Mouse (Mus musculus): Measurements from ENCODE around the gene Aspg. TPM values are rescaled to one million over a fixed set of nuclear protein-coding genes. Genes with fewer than 3 reads are reported as not detected.
A peak's percentile ranks its signal among the peaks of the same experiment; 100 is the strongest.

The Aspg gene
- total and polyA plus RNA-seq, 3 experiments: 0.33 TPM; not detected in 2

DNA sequence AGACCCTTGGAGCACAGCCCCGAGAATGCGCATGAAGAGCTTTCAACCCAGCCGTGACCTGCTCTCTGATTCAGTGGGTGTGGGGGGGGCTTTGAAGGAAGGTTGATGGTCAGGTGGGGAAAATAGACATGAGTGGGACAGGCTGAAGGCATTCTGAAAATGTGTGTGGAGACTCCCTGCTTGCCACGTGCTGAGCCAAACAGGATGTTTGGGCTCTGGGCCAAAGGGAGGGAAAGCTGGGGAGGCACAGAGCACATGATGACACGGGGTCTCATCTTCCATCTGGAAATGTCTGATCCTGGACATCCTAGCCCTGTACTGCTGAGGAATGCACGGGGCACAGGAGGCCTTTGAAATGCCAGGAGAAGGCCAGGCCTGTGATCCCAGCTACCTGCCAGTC lies 19.8 kb upstream of the Aspg start:
- Histone ChIP-seq H3K4me3 (ENCODE audit: low read depth, low read length) (no peak overlapping the region), H3K9me3 (replicated peaks) (no peaks in the 10 kb centered on the region), H3K4me1 (ENCODE audit: insufficient read depth, low read depth, low read length) (no peaks in the 10 kb centered on the region), H3K36me3 (replicated peaks) (no peaks in the 10 kb centered on the region), H3K27me3 (ENCODE audit: insufficient read depth, low read length) (peaks cover 9% of the 10 kb centered on the region; the same call in 1 of the 2 replicates)
- no peak for DNase-seq (ENCODE audit: low spot score)
- TF ChIP-seq GATA2 (IDR thresholded peaks at IDR 0.05; ENCODE audit: borderline replicate concordance, low read depth, low read length): no peak
- no peak for TF ChIP-seq GATA1 (IDR thresholded peaks at IDR 0.05; ENCODE audit: borderline replicate concordance, low read length)
- ATAC-seq (ENCODE audit: extremely low read depth, insufficient number of reproducible peaks, low FRiP score, poor library complexity, severe bottlenecking): no peak

GRCm38 (mm10) chr12:112088609-112089324 lies 17.7 kb upstream of the Aspg start:
- no peaks in the 10 kb centered on the region for H3K4me1 ChIP-seq (ENCODE audit: insufficient read depth, low read depth, low read length)
- no peaks in the 10 kb centered on the region for H3K36me3 ChIP-seq (replicated peaks)
- H3K27me3 ChIP-seq (ENCODE audit: insufficient read depth, low read length): peaks cover 9% of the 10 kb centered on the region; the same call in 1 of the 2 replicates
- DNase-seq (ENCODE audit: low spot score): no peak
- no peak for TF ChIP-seq CTCF (IDR thresholded peaks at IDR 0.05; ENCODE audit: low read depth, low read length)
- TF ChIP-seq TAL1 (conservative IDR thresholded peaks at IDR 0.05; ENCODE audit: low read depth, low read length): no peak
- no peak for TF ChIP-seq GATA1 (IDR thresholded peaks at IDR 0.05; ENCODE audit: borderline replicate concordance, low read length)
- no peak for TF ChIP-seq POLR2AphosphoS5 (IDR thresholded peaks at IDR 0.05; ENCODE audit: insufficient replicate concordance, low read depth, low read length)
- no peak for TF ChIP-seq GATA2 (IDR thresholded peaks at IDR 0.05; ENCODE audit: borderline replicate concordance, low read depth, low read length)
- H3K9me3 ChIP-seq (replicated peaks): no peaks in the 10 kb centered on the region
- no peak overlapping the region for H3K4me3 ChIP-seq (ENCODE audit: low read depth, low read length)
- ATAC-seq (ENCODE audit: extremely low read depth, insufficient number of reproducible peaks, low FRiP score, poor library complexity, severe bottlenecking): no peak

GRCm38 (mm10) chr12:112091054-112091453 lies 15.4 kb upstream of the Aspg start:
- Histone ChIP-seq H3K27me3 (ENCODE audit: insufficient read depth, low read length) (peaks cover 5% of the 10 kb centered on the region; the same call in 1 of the 2 replicates), H3K9me3 (replicated peaks) (no peaks in the 10 kb centered on the region), H3K4me3 (ENCODE audit: low read depth, low read length) (no peak overlapping the region), H3K36me3 (replicated peaks) (no peaks in the 10 kb centered on the region), H3K4me1 (ENCODE audit: insufficient read depth, low read depth, low read length) (no peaks in the 10 kb centered on the region)
- no peak for ATAC-seq (ENCODE audit: extremely low read depth, insufficient number of reproducible peaks, low FRiP score, poor library complexity, severe bottlenecking)
- DNase-seq (ENCODE audit: low spot score): no peak
- peak; percentile 54; the same call in 1 of the 2 replicates for TF ChIP-seq CTCF (IDR thresholded peaks at IDR 0.05; ENCODE audit: low read depth, low read length)
- TF ChIP-seq TAL1 (conservative IDR thresholded peaks at IDR 0.05; ENCODE audit: low read depth, low read length): no peak

DNA sequence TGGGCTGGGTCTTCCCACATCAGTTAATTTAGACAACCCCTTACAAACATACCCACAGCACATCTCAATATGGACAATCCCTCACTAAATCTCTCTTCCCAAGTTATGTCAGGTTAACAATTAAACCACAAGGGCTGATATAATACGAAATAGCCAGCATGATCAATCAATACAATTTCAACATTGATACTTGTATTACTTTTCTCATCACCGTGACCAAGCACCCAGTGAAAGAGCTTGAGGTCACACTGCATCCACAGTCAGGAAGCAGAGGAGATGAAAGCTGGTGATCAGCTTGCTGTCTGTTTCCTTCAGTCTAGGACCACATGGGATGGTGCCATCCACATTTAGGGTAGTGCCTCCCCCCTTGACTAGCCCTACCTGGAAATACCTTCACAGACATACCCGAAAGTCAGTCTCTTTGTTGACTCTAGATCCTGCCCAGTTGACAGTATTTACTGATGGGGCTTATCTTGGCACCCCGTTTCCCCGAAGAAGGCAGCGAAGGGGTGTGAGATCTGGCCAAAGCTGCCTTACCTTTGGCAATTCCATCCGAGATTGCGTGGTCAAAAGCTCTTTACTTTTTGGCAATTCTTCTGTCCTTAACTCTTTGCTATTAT lies 12.1 kb upstream of the Aspg start:
- H3K4me1 ChIP-seq (ENCODE audit: insufficient read depth, low read depth, low read length): no peaks in the 10 kb centered on the region
- H3K36me3 ChIP-seq (replicated peaks): no peaks in the 10 kb centered on the region
- DNase-seq (ENCODE audit: low spot score) (no peak), ATAC-seq (ENCODE audit: extremely low read depth, insufficient number of reproducible peaks, low FRiP score, poor library complexity, severe bottlenecking) (no peak)
- no peak overlapping the region for H3K4me3 ChIP-seq (ENCODE audit: low read depth, low read length)
- no peaks in the 10 kb centered on the region for H3K9me3 ChIP-seq (replicated peaks)
- TF ChIP-seq TAL1 (conservative IDR thresholded peaks at IDR 0.05; ENCODE audit: low read depth, low read length) (no peak), CTCF (IDR thresholded peaks at IDR 0.05; ENCODE audit: low read depth, low read length) (no peak)
- peaks cover 8% of the 10 kb centered on the region; the same call in 1 of the 2 replicates for H3K27me3 ChIP-seq (ENCODE audit: insufficient read depth, low read length)

DNA sequence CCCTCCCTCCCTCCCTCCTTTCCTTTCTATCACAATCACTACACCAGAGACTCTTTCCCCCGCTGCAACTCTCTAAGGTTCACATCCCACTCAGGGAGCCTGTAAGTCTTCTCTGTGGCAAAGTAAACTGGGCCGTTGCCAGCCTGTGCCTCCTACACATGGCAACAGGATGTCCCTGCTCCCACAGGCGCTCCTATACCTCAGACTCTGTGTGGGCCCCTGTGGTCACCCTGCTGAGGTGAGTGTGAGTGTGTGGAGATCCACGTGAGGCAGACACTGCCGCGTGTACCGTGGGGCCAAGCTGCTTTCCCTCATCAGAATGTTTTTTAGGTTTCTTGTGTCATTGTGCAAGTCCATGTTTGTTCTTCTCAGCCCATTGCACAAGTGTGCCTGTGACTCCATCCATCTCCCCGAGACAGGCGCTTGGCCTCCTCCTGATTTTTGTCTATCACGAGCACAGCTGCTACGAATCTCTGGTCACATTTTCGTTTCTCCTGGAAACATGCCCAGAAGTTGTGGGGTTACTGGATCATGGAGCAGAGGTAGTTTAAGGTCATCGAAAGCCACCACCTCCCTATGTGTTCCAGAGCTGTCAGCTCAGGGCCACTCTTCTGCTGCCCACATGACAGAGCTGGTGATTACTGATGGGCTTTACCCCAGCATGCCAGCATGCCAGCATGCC lies 10.3 kb upstream of the Aspg start:
- H3K9me3 ChIP-seq (replicated peaks): no peaks in the 10 kb centered on the region
- H3K27me3 ChIP-seq (ENCODE audit: insufficient read depth, low read length): peaks cover 3% of the 10 kb centered on the region; the same call in 1 of the 2 replicates
- TF ChIP-seq TAL1 (conservative IDR thresholded peaks at IDR 0.05; ENCODE audit: low read depth, low read length) (no peak), GATA1 (IDR thresholded peaks at IDR 0.05; ENCODE audit: borderline replicate concordance, low read length) (no peak), CTCF (IDR thresholded peaks at IDR 0.05; ENCODE audit: low read depth, low read length) (no peak), POLR2AphosphoS5 (IDR thresholded peaks at IDR 0.05; ENCODE audit: insufficient replicate concordance, low read depth, low read length) (no peak), GATA2 (IDR thresholded peaks at IDR 0.05; ENCODE audit: borderline replicate concordance, low read depth, low read length) (no peak)
- no peak overlapping the region for H3K4me3 ChIP-seq (ENCODE audit: low read depth, low read length)
- no peaks in the 10 kb centered on the region for H3K4me1 ChIP-seq (ENCODE audit: insufficient read depth, low read depth, low read length)
- ATAC-seq (ENCODE audit: extremely low read depth, insufficient number of reproducible peaks, low FRiP score, poor library complexity, severe bottlenecking) (no peak), DNase-seq (ENCODE audit: low spot score) (no peak)
- H3K36me3 ChIP-seq (replicated peaks): no peaks in the 10 kb centered on the region

- no peak for TF ChIP-seq POLR2AphosphoS5 (IDR thresholded peaks at IDR 0.05; ENCODE audit: insufficient replicate concordance, low read depth, low read length)
- no peak for TF ChIP-seq GATA2 (IDR thresholded peaks at IDR 0.05; ENCODE audit: borderline replicate concordance, low read depth, low read length)
- no peak for TF ChIP-seq TAL1 (conservative IDR thresholded peaks at IDR 0.05; ENCODE audit: low read depth, low read length)
- TF ChIP-seq CTCF (IDR thresholded peaks at IDR 0.05; ENCODE audit: low read depth, low read length): no peak
- no peak for TF ChIP-seq GATA1 (IDR thresholded peaks at IDR 0.05; ENCODE audit: borderline replicate concordance, low read length)
- Histone ChIP-seq H3K4me1 (ENCODE audit: insufficient read depth, low read depth, low read length) (no peaks in the 10 kb centered on the region), H3K27me3 (ENCODE audit: insufficient read depth, low read length) (peaks cover 3% of the 10 kb centered on the region; the same call in 1 of the 2 replicates), H3K36me3 (replicated peaks) (no peaks in the 10 kb centered on the region), H3K9me3 (replicated peaks) (no peaks in the 10 kb centered on the region), H3K4me3 (ENCODE audit: low read depth, low read length) (no peak overlapping the region)
- ATAC-seq (ENCODE audit: extremely low read depth, insufficient number of reproducible peaks, low FRiP score, poor library complexity, severe bottlenecking) (no peak), DNase-seq (ENCODE audit: low spot score) (no peak)
These were observed 9.8 kb upstream of the Aspg start for GRCm38 (mm10) chr12:112096733-112097117.
